Mouse (Mus musculus) MEL-GATA-1-ER (cell line): ENCODE results near the gene Tspan5.

ENCODE experiments used
- DNase-seq: peaks from one replicate; pipeline ENCODE4 v3.0.0-alpha.2; 2012; ENCODE audit warnings: low read depth; ENCODE audit errors: extremely low read depth

The Tspan5 gene

GRCm38 (mm10) chr3:138918241-138918640 is 176.2 kb downstream of the Tspan5 start:
- no peak for DNase-seq

GRCm38 (mm10) chr3:138926161-138926560 is 184.2 kb downstream of the Tspan5 start:
- DNase-seq, result no peak

GRCm38 (mm10) chr3:138927437-138927836 is 185.4 kb downstream of the Tspan5 start:
- no peak for DNase-seq

DNA sequence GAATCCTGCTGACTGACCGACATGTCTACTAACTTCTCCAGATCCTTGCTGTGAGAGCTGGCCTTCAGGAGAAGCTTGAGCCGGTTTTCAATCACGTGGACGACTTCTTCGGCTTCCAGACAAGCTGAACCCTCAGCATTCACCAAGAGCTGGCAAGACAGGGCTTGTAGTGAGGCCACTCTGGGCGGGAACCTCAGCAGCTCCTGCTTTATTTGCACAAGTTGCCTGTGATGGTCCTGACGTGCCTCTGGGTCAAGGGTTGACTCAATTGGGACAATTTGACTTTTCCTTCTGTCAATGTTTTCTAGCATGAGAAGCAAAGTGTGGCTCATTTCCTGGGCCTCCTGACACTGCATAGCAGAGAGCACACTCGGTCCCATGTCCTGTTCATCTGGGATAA is 194.8 kb downstream of the Tspan5 start:
- DNase-seq, result no peak

- DNase-seq, result no peak
Observed at GRCm38 (mm10) chr3:138937241-138937640, 195.2 kb downstream of the Tspan5 start.

DNA sequence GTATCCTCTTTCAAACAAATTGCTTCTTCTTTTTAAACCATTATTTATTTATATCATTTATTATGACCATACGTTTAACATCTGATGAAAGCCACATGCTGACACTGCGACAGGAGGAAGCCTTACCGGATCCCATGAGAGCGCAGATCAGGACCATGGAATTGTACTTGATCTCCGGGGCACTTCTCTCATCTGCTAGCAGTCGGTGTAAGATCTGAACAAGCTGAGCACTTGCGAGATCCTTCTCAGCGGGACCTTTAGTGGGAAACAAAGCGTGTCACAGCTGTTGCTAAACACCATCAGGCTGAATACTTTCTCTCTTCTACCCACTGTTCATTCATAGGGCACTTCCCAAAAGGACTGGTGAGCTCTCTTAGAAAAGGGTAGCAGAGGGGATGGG is 199.6 kb downstream of the Tspan5 start:
- DNase-seq, result no peak

DNA sequence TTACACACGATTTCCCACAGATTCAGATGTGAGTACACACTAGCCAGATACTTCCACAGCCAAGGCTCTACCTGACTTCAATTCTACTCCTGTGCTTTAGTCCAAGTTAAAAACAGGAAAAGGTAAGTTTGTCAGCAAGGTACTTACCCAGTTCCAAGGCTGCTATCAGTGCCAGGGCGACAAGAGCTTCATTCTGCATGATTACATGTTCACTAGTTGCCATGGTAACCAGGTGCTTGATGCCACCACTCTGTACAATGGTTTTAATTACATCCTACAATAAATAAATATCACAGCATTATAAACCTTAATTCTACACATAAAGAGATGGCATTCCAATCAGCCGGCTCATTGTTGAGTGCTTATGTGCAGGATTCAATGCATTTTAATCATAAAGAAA is 203.5 kb downstream of the Tspan5 start:
- no peak for DNase-seq

GRCm38 (mm10) chr3:138949081-138949480 is 207.1 kb downstream of the Tspan5 start:
- no peak for DNase-seq

- no peak for DNase-seq
Observed at GRCm38 (mm10) chr3:138955220-138955619, 213.2 kb downstream of the Tspan5 start.
